Mouse (Mus musculus) G1E (cell line): Measurements from ENCODE around the gene Ddx19b. TPM values are rescaled to one million over a fixed set of nuclear protein-coding genes. Genes with fewer than 3 reads are reported as not detected.

Experiments used
- ATAC-seq: 2 replicates; pipeline ENCODE4 v1.8.0; 2016; ENCODE audit warnings: mild to moderate bottlenecking; ENCODE audit not compliant: insufficient number of reproducible peaks, poor library complexity, low FRiP score, severe bottlenecking; ENCODE audit errors: extremely low read depth
- DNase-seq: peaks from one replicate; pipeline ENCODE4 v3.0.0; 2012; ENCODE audit warnings: low spot score
- H3K27me3 ChIP-seq: 2 replicates; pipeline ENCODE4 v1.6.1; 2012; ENCODE audit warnings: mild to moderate bottlenecking, low read length, inconsistent platforms; ENCODE audit not compliant: insufficient read depth
- H3K36me3 ChIP-seq: replicated peaks from 2 replicates; pipeline ENCODE3; 2012; ENCODE audit warnings: mild to moderate bottlenecking, inconsistent platforms
- H3K4me1 ChIP-seq: 2 replicates; pipeline ENCODE4 v1.6.1; 2012; ENCODE audit warnings: low read depth, low read length, inconsistent platforms, mixed read lengths; ENCODE audit not compliant: insufficient read depth
- H3K4me3 ChIP-seq: 2 replicates; pipeline ENCODE4 v1.5.1; 2012; ENCODE audit warnings: low read depth, mild to moderate bottlenecking, inconsistent platforms, low read length, moderate library complexity, mixed read lengths
- H3K9me3 ChIP-seq: replicated peaks from 2 replicates; pipeline ENCODE4 v1.6.1; 2012; ENCODE audit warnings: inconsistent platforms
- CTCF ChIP-seq: IDR thresholded peaks from 2 replicates; pipeline ENCODE4 v1.5.1; 2012; ENCODE audit warnings: low read depth, low read length, inconsistent platforms, mixed read lengths
- GATA1 ChIP-seq: IDR thresholded peaks from 2 replicates; pipeline ENCODE4 v1.6.1; 2012; ENCODE audit warnings: borderline replicate concordance, low read length, inconsistent platforms, mixed read lengths
- GATA2 ChIP-seq: IDR thresholded peaks from 2 replicates; pipeline ENCODE4 v1.6.1; 2012; ENCODE audit warnings: low read depth, low read length, inconsistent platforms, borderline replicate concordance
- POLR2AphosphoS5 ChIP-seq: IDR thresholded peaks from 2 replicates; pipeline ENCODE4 v1.6.1; 2012; ENCODE audit warnings: low read depth, low read length, inconsistent platforms; ENCODE audit not compliant: insufficient replicate concordance
- TAL1 ChIP-seq: conservative IDR thresholded peaks from 2 replicates; pipeline ENCODE4 v1.6.1; 2012; ENCODE audit warnings: low read depth, low read length, inconsistent platforms, mixed read lengths
- polyA plus RNA-seq: library from polyadenylated mRNA; stranded (reverse); fragments of >175 nt; gene quantifications from 2 replicates; pipeline ENCODE4 v1.2.3, GENCODE M21; 2012
- total RNA-seq, 2 experiments: library from RNA; stranded (forward) in 1 of 2; stranded (reverse) in 1 of 2; fragments of 200-1000 nt in 1 of 2; fragments of >200 nt in 1 of 2; fragmentation: Nextera tagmentation in 1 of 2; gene quantifications; 2 replicates each; pipeline ENCODE4 v1.2.3; 2014 to 2017

The Ddx19b gene
- total and polyA plus RNA-seq, 3 experiments, result 6.3 to 21.9 (median 17.4) TPM

DNA sequence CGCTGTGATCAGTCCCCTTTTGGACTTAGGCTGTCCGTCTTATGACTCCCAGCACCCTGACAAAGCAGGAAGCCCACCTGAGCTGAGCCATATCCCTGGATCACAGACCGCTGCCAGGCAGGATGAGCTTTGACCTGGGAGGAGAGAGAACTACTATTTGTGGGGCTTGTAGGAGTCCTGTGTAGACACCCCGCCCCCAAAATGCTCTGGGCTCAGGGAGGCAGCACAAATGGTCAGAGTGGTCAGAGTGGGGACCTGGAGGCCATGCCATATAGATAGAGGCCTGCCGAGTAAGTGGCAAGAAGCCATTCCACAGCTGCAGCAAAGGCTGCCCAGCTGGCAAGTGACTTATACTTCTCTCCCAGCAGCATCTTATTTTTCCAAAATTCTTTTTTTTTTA is 73.4 kb downstream of the Ddx19b start:
- Histone ChIP-seq H3K9me3 (no peaks in the 10 kb centered on the region), H3K27me3 (no peaks in the 10 kb centered on the region), H3K36me3 (peaks cover 98% of the 10 kb centered on the region), H3K4me3 (no peak overlapping the region), H3K4me1 (peaks cover 53% of the 10 kb centered on the region)
- DNase-seq, result no peak
- no peak for ATAC-seq
- TF ChIP-seq GATA2 (no peak), TAL1 (no peak), CTCF (no peak), GATA1 (no peak), POLR2AphosphoS5 (no peak)

DNA sequence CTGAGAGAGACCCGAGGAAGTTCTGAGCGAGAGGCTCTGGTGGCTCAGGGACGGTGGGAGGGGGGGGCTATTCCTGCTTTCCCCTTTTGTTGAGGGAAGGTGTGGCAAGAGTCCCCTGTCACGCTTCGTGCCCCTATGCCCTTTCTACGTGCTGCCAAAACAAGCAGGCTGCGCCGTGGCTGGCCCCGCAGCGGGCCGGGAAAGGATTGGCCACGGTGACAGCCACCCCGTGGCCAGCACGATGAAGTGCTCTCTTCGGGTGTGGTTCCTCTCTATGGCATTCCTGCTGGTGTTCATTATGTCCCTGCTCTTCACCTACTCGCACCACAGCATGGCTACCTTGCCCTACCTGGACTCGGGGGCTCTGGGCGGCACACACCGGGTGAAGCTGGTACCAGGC is 74.1 kb downstream of the Ddx19b start:
- Histone ChIP-seq H3K27me3 (no peaks in the 10 kb centered on the region), H3K4me1 (peaks cover 59% of the 10 kb centered on the region), H3K36me3 (peaks cover 98% of the 10 kb centered on the region), H3K9me3 (no peaks in the 10 kb centered on the region), H3K4me3 (no peak overlapping the region)
- ATAC-seq (no peak), DNase-seq (no peak)
- TF ChIP-seq GATA1 (no peak), GATA2 (no peak), TAL1 (no peak), POLR2AphosphoS5 (no peak), CTCF (no peak)

GRCm38 (mm10) chr8:110956619-110957450 is 74.7 kb downstream of the Ddx19b start:
- ATAC-seq (no peak), DNase-seq (no peak)
- TF ChIP-seq GATA1 (no peak), GATA2 (no peak), TAL1 (no peak), CTCF (no peak), POLR2AphosphoS5 (no peak)
- Histone ChIP-seq H3K27me3 (no peaks in the 10 kb centered on the region), H3K9me3 (no peaks in the 10 kb centered on the region), H3K4me3 (no peak overlapping the region), H3K4me1 (peaks cover 64% of the 10 kb centered on the region), H3K36me3 (peaks cover 98% of the 10 kb centered on the region)

DNA sequence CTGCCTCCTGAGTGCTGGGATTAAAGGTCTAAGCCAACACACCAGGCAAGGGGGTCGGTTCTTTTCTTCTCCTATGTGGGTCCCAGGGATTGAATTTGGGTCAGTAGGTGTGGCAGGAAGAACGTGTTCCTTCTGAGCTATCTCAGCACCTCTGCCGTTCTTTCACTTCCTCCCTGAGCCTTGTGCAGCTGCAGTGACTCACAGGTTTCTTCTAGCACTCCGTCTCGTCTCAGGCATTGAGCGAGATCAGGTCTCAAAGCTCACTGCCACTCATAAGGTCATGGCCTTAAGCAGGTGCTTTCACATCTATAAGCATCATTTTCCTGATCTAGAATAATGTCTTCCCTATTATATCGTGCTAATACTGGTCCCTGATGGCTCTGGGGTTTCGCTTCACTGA is 76.8 kb downstream of the Ddx19b start:
- no peak for ATAC-seq

More for the DNA sequence above, 76.8 kb downstream of the Ddx19b start:
- Histone ChIP-seq H3K36me3 (peaks cover 99% of the 10 kb centered on the region), H3K4me1 (peaks cover 76% of the 10 kb centered on the region), H3K27me3 (no peaks in the 10 kb centered on the region), H3K9me3 (no peaks in the 10 kb centered on the region), H3K4me3 (no peak overlapping the region)
- DNase-seq, result no peak
- TF ChIP-seq TAL1 (no peak), CTCF (no peak), GATA1 (no peak), POLR2AphosphoS5 (no peak), GATA2 (no peak)

Other genes with a start within 250 kb of the Ddx19b start
- not detected in 2 replicates for gene Il34, start 225.8 kb downstream of the Ddx19b start, total RNA-seq (2014; fragmentation: Nextera tagmentation)
- gene Il34, start 225.8 kb downstream of the Ddx19b start, total RNA-seq (2017), result not detected in 2 replicates
- not detected in 2 replicates for gene Il34, start 225.8 kb downstream of the Ddx19b start, polyA plus RNA-seq
- 24.1 and 32.8 TPM in 2 replicates for gene Cog4, start 185.2 kb downstream of the Ddx19b start, total RNA-seq (2014; fragmentation: Nextera tagmentation)
- 45.6 and 46.3 TPM in 2 replicates for gene Cog4, start 185.2 kb downstream of the Ddx19b start, total RNA-seq (2017)
- gene Cog4, start 185.2 kb downstream of the Ddx19b start, polyA plus RNA-seq, result 17.7 and 20.2 TPM in 2 replicates
- 173 and 176 TPM in 2 replicates for gene Sf3b3, start 185.0 kb downstream of the Ddx19b start, total RNA-seq (2014; fragmentation: Nextera tagmentation)
- gene Sf3b3, start 185.0 kb downstream of the Ddx19b start, total RNA-seq (2017), result 192 and 201 TPM in 2 replicates
- gene Sf3b3, start 185.0 kb downstream of the Ddx19b start, polyA plus RNA-seq, result 10.1 and 13.6 TPM in 2 replicates
- gene Fuk, start 129.3 kb downstream of the Ddx19b start, total RNA-seq (2014; fragmentation: Nextera tagmentation), result 6.8 and 7.1 TPM in 2 replicates
- 8.9 and 9.8 TPM in 2 replicates for gene Fuk, start 129.3 kb downstream of the Ddx19b start, total RNA-seq (2017)
- gene Fuk, start 129.3 kb downstream of the Ddx19b start, polyA plus RNA-seq, result 15.6 and 17.5 TPM in 2 replicates
- 94.4 and 95.8 TPM in 2 replicates for gene St3gal2, start 111.8 kb downstream of the Ddx19b start, total RNA-seq (2014; fragmentation: Nextera tagmentation)
- gene St3gal2, start 111.8 kb downstream of the Ddx19b start, total RNA-seq (2017), result 22.8 and 23.1 TPM in 2 replicates
- gene St3gal2, start 111.8 kb downstream of the Ddx19b start, polyA plus RNA-seq, result 115 and 124 TPM in 2 replicates
- 205 and 207 TPM in 2 replicates for gene Ddx19a, start 34.0 kb downstream of the Ddx19b start, total RNA-seq (2014; fragmentation: Nextera tagmentation)
- 38.2 and 45.1 TPM in 2 replicates for gene Ddx19a, start 34.0 kb downstream of the Ddx19b start, total RNA-seq (2017)
- 60.3 and 81.1 TPM in 2 replicates for gene Ddx19a, start 34.0 kb downstream of the Ddx19b start, polyA plus RNA-seq
- 126 and 131 TPM in 2 replicates for gene Aars, start 1.4 kb upstream of the Ddx19b start, total RNA-seq (2014; fragmentation: Nextera tagmentation)
- gene Aars, start 1.4 kb upstream of the Ddx19b start, total RNA-seq (2017), result 77.0 and 81.8 TPM in 2 replicates
- gene Aars, start 1.4 kb upstream of the Ddx19b start, polyA plus RNA-seq, result 37.3 and 56.4 TPM in 2 replicates
- gene Exosc6, start 24.6 kb upstream of the Ddx19b start, total RNA-seq (2014; fragmentation: Nextera tagmentation), result not detected in 2 replicates
- gene Exosc6, start 24.6 kb upstream of the Ddx19b start, total RNA-seq (2017), result 13.9 and 17.0 TPM in 2 replicates
- 88.0 and 119 TPM in 2 replicates for gene Exosc6, start 24.6 kb upstream of the Ddx19b start, polyA plus RNA-seq
- gene Clec18a, start 60.7 kb upstream of the Ddx19b start, total RNA-seq (2014; fragmentation: Nextera tagmentation), result not detected in 2 replicates
- 0.05 and 0.06 TPM in 2 replicates for gene Clec18a, start 60.7 kb upstream of the Ddx19b start, total RNA-seq (2017)
- gene Clec18a, start 60.7 kb upstream of the Ddx19b start, polyA plus RNA-seq, result not detected in 2 replicates
- gene Pdpr, start 62.9 kb upstream of the Ddx19b start, total RNA-seq (2014; fragmentation: Nextera tagmentation), result 14.0 and 15.7 TPM in 2 replicates
- gene Pdpr, start 62.9 kb upstream of the Ddx19b start, total RNA-seq (2017), result 19.4 and 20.5 TPM in 2 replicates
- gene Pdpr, start 62.9 kb upstream of the Ddx19b start, polyA plus RNA-seq, result 8.7 and 9.5 TPM in 2 replicates
- 71.0 and 71.8 TPM in 2 replicates for gene Glg1, start 227.5 kb upstream of the Ddx19b start, total RNA-seq (2014; fragmentation: Nextera tagmentation)
- 15.5 and 22.7 TPM in 2 replicates for gene Glg1, start 227.5 kb upstream of the Ddx19b start, total RNA-seq (2017)
- gene Glg1, start 227.5 kb upstream of the Ddx19b start, polyA plus RNA-seq, result 10.8 and 12.7 TPM in 2 replicates